Mouse (Mus musculus): ENCODE data around the gene Scgb1a1. TPM values are rescaled to one million over a fixed set of nuclear protein-coding genes. Genes with fewer than 3 reads are reported as not detected.
"Not testable (repeated sequence)": the region's sequence is repeated elsewhere in the genome, so short reads cannot be mapped to it uniquely, and the experiment has no call there.

Gene Scgb1a1
- not detected in 2 replicates for polyA plus RNA-seq (2015; fragmentation: Nextera tagmentation; extraction: Ambion mirVana)

DNA sequence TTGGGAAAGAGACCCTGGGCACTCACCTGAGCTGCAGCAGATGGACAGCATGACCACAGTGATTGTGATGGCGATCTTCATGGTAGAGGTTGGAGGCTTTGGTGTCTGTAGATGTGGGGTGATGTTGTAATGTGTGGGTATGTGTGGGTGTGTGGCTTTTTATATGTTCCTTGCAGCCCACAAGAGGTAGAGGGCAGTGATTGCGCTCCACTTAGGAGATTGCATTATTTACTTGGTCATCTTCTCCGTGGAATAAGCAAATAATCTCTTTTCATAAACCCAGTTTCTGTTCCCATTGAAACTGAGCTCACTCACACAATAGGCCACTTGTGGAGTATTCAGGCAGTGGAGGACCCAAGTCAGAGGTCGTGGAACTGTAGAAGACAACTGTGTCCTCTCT, at the start of gene Scgb1a1:
Gene Scgb1a1 (minus strand): TSS at position 138 of the 400 bp plus-strand sequence.
- Histone ChIP-seq H3K9ac (no peak within 1 kb of the TSS), H3K4me1 (replicated peaks) (peaks cover 3% of the 10 kb centered on the region), H3K9me3 (no peaks in the 10 kb centered on the region), H3K27me3 (replicated peaks) (no peaks in the 10 kb centered on the region), H3K4me3 (replicated peaks) (no peak within 1 kb of the TSS), H3K27ac (no peak within 1 kb of the TSS), H3K4me2 (replicated peaks) (no peak within 1 kb of the TSS), H3K36me3 (no peaks in the 10 kb centered on the region)
- ATAC-seq, result no peak
- 76% methylated on average over 4 of the region's 4 CpGs for WGBS

DNA sequence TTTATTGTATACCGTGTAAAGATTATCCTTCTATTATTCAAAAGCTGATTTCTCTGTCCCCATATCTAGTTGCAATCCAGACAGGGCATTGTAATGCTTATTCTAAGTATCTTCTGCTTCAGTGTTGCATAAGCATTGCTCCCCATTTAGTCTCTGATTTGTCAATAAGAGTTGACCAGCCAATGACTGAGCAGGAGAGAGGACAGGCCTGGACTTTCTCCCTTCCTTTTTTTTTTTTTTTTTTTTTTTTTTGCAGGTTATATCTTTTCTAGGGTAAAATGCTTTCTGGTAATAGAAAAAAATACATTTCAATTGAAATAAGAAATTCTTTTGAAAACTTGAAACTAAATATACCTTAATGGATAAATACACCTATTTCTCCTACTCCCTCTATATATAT, 49.4 kb upstream of the Scgb1a1 start:
- no peak overlapping the region for H3K4me3 ChIP-seq (replicated peaks)
- ATAC-seq, result no peak
- H3K36me3 ChIP-seq, result no peaks in the 10 kb centered on the region
- H3K4me2 ChIP-seq (replicated peaks), result no peak overlapping the region
- H3K27me3 ChIP-seq (replicated peaks), result no peaks in the 10 kb centered on the region
- H3K27ac ChIP-seq, result no peak overlapping the region
- 90% methylated on average over 1 of the region's 1 CpGs for WGBS
- 0 out of 2 replicates have a peak, but pooled peaks cover 4% of the 10 kb centered on the region for H3K4me1 ChIP-seq (replicated peaks)
- no peaks in the 10 kb centered on the region for H3K9me3 ChIP-seq
- H3K9ac ChIP-seq, result no peak overlapping the region

DNA sequence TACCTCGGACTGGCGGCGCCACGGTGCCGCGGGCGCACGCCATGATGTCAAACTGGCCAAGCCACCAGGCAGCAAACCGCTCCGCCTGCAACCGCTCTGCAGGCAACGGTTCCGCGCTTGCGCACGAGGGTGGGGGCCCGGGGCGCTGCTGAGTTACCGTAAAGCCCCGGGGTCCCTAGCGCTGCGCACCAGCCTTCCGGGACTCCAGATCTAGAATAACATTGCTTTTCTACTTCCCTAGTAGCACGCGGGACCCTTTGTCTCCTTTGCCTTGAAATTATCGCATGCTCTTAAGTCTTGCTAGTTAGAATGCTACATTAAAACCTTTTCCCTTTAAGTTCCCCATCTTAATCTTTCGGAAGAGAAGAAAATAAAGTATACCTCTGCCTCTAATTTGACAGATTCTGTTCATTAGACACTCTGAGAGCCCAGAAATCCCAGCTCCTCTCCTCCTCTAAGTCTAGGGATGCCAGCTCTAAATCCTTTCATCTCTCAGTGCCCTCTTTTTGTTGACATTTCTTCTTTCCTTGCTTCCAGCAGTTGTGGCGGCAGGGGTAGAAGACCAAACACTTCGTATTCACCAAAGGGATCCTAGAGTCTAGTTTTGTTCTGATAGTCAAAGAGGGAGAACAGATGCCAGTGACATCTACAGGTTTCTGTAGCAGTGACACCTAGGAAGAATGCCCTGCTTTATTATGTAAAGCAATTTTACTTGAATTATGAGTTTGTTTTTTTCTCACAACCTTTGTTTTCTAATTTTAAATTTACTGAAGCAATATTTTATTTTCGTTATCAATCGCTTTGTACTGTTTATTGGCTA, 48.0 kb upstream of the Scgb1a1 start, which contains the start of gene Asrgl1:
Gene Asrgl1 (minus strand): TSS at position 125 of the 820 bp plus-strand sequence.
- Histone ChIP-seq H3K36me3 (no peaks in the 10 kb centered on the region), H3K9ac (peak within 1 kb of the TSS; percentile 67), H3K27ac (0 out of 2 replicates have a peak within 1 kb of the TSS, but pooled peaks have one; percentile 27), H3K4me1 (replicated peaks) (0 out of 2 replicates have a peak, but pooled peaks cover 4% of the 10 kb centered on the region), H3K27me3 (replicated peaks) (no peaks in the 10 kb centered on the region), H3K4me3 (replicated peaks) (peak within 1 kb of the TSS; percentile 67), H3K9me3 (no peaks in the 10 kb centered on the region), H3K4me2 (replicated peaks) (peak within 1 kb of the TSS; percentile 96)
- WGBS, result 11% methylated on average over 31 of the region's 31 CpGs
- peak; percentile 97 for ATAC-seq

DNA sequence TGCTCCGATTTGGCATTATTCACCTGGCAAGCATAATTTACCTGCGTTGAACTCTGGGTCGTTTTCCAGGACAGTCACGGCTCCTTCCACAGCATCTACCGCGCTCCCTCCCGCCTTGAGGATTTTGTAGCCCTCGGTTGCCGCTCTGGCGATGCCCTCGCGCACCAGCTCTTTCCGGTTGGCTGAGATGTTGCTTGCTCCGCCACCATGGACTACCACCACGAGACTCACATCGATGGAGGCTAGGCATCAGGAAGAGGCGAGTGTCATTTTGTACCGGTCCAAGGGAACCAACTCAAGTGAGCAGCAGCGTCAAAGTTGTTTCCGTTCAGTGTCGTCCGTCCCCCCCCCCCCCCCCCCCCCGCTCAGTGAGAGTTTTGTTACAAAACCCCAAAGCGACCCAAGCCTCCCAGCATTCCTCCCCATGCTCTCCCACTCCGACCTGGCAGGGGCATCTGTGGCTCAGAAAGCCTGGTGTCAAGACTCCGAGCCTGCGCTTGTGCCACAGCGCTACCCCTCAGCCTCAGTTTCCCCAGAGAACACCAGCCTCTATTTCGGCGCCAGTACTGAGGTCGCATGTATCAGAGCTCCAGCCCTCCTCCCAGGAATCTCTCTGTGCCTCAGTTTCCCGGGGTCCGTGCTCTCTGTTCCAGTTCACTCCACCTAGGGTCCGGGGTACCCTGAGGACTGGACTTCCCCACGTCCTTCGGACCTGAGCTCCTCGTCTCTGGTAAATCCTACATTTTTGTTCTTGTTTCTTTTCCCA, 47.2 kb upstream of the Scgb1a1 start:
- peak overlapping the region; percentile 96 for H3K4me2 ChIP-seq (replicated peaks)
- no peaks in the 10 kb centered on the region for H3K27me3 ChIP-seq (replicated peaks)
- 0 out of 2 replicates have a peak, but pooled peaks cover 4% of the 10 kb centered on the region for H3K4me1 ChIP-seq (replicated peaks)
- WGBS, result 1% methylated on average over 34 of the region's 37 CpGs
- no peaks in the 10 kb centered on the region for H3K36me3 ChIP-seq
- H3K27ac ChIP-seq, result 0 out of 2 replicates have a peak overlapping the region, but pooled peaks have one; percentile 27
- peak overlapping the region; percentile 67 for H3K4me3 ChIP-seq (replicated peaks)
- peak; percentile 81 for ATAC-seq
- H3K9ac ChIP-seq, result peak overlapping the region; percentile 67
- H3K9me3 ChIP-seq, result no peaks in the 10 kb centered on the region

DNA sequence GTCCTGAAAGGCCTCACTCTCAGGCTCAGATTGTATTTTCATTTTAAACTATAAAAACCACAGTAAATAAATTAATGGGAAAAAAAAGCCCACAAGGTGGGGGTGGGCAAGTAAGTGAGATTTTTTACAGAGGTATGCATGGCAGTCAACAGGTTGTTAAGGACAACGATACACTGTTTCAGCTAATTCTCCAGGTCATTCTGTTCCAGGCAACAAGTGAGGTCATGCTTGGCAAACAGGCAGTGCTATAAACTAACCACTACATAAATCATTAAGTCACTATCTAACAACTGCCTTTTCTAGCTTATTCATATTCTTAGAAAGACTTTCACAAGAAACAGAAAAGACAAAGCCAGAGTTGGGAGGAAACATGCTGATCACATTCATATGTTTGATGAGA, 42.2 kb upstream of the Scgb1a1 start:
- H3K4me2 ChIP-seq (replicated peaks), result no peak overlapping the region
- no peaks in the 10 kb centered on the region for H3K27me3 ChIP-seq (replicated peaks)
- H3K27ac ChIP-seq, result no peak overlapping the region
- H3K9ac ChIP-seq, result no peak overlapping the region
- 35% methylated on average over 1 of the region's 1 CpGs for WGBS
- H3K4me3 ChIP-seq (replicated peaks), result no peak overlapping the region
- H3K9me3 ChIP-seq, result no peaks in the 10 kb centered on the region
- H3K36me3 ChIP-seq, result no peaks in the 10 kb centered on the region
- H3K4me1 ChIP-seq (replicated peaks), result 0 out of 2 replicates have a peak, but pooled peaks cover 4% of the 10 kb centered on the region
- ATAC-seq, result no peak

DNA sequence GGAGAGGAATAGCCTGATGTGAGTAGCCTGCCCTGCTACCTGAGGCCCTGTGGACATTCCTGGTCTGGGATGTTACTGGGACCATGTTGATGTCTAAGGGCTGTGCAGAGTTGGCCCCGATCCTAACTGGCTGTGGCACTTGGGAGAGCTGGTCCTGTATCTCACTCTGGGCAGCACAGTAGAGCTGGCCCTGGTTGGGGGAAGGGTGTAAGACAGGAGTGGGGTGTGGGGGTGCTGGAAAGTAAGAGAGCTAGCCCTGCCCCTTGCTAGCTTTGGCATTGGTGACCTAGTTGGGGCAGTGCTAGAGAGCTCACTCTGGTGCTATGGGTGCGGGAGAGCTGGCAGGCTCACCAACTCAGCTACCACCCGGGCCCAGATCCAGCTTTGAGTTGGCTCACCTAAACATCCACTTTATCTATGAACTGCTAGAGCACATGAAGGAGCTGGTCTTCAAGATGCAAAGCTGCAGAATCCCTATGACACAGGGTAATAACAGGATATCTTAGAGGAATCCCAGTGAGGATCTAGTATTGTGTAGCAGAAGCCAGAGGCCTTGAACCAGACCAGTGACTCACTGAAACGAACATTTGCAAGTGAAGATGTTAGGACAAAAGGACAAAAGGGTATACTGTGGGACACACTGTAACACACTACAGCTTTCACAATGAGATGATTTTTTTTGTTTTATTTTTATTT, 40.9 kb upstream of the Scgb1a1 start:
- Histone ChIP-seq H3K36me3 (no peaks in the 10 kb centered on the region), H3K27me3 (replicated peaks) (no peaks in the 10 kb centered on the region), H3K9me3 (no peaks in the 10 kb centered on the region), H3K4me2 (replicated peaks) (no peak overlapping the region), H3K9ac (no peak overlapping the region), H3K4me1 (replicated peaks) (no peaks in the 10 kb centered on the region), H3K4me3 (replicated peaks) (no peak overlapping the region), H3K27ac (no peak overlapping the region)
- no peak for ATAC-seq
- WGBS, result 89% methylated on average over 4 of the region's 4 CpGs

DNA sequence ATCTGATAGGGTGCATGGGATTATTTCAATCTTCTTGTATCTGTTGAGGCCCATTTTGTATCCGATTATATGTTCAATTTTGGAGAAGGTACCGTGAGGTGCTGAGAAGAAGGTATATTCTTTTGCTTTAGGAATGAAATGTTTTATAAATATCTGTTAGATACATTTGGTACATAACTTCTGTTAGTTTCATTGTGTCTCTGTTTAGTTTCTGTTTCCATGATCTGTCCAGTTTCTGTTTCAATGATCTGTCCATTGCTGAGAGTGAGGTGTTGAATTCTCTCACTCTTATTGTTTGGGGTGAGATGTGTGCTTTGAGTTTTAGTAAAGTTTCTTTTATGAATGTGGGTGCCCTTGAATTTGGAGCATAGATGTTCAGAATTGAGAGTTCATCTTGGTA, 36.2 kb upstream of the Scgb1a1 start:
- not testable (repeated sequence) for H3K9me3 ChIP-seq; H3K4me2 ChIP-seq (replicated peaks); H3K27me3 ChIP-seq (replicated peaks); H3K36me3 ChIP-seq; H3K4me1 ChIP-seq (replicated peaks); ATAC-seq; H3K9ac ChIP-seq; H3K4me3 ChIP-seq (replicated peaks); H3K27ac ChIP-seq
- 94% methylated on average over 2 of the region's 2 CpGs for WGBS

DNA sequence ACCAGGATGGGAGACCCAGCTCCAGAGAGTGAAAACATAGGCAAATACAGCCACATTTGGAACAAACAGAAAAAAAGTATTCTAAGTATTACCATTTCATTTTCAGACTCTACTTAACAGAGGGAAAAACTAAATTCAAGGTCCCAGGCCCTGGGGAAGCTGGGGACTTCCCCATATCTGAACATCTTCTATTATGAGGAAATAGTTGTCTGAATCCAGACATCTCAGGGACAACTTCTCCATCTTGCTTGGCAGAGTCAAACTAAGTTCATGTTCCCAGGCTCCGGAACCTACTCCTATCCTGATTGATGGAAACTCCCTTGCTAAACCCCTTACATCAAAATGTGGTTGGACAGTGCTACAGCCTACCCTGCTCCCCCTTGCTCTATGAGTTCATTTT, 34.6 kb upstream of the Scgb1a1 start:
- no peak overlapping the region for H3K4me2 ChIP-seq (replicated peaks)
- H3K9ac ChIP-seq, result no peak overlapping the region
- H3K27ac ChIP-seq, result no peak overlapping the region
- H3K9me3 ChIP-seq, result no peaks in the 10 kb centered on the region
- ATAC-seq, result no peak
- WGBS, result 95% methylated on average over 1 of the region's 1 CpGs
- H3K4me1 ChIP-seq (replicated peaks), result no peaks in the 10 kb centered on the region
- H3K36me3 ChIP-seq, result no peaks in the 10 kb centered on the region
- H3K27me3 ChIP-seq (replicated peaks), result no peaks in the 10 kb centered on the region
- no peak overlapping the region for H3K4me3 ChIP-seq (replicated peaks)

DNA sequence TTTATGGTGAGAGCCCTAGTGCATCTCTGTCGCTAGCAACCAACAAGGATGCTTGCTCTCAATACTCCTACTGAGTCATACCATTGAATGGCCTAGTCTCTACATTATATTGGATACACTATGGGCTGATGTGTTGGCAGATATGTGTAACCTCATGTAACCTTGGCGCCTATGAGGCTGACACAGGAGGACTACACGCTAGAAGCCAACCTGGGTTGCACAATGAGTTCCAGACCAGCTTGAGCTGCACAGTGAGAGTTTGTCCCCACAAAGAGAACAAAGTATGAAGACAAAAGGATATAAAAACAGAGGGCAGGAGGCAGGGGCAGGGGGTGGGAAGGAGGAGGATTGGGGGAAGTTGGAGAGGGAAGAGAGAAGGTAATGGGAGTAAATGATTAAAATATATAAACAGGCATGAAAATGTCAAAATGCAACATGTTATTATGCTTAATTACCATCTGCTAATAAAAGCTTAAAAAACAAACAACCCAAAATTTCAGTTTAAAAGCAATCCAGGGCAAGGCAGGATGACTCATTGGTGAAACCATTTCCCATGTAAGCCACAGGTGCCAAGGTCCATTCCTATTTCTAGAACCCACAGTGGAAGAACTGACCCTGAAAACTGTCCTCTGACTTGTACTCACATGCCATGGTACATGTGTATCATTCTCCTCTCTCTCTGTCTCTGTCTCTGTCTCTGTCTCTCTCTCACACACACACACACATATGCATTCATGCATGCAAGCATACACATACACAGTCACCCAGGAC, 32.1 kb upstream of the Scgb1a1 start:
- H3K4me2 ChIP-seq (replicated peaks), result no peak overlapping the region
- no peak overlapping the region for H3K4me3 ChIP-seq (replicated peaks)
- whole genome bisulfite sequencing, result 84% methylated on average over 3 of the region's 3 CpGs
- no peaks in the 10 kb centered on the region for H3K27me3 ChIP-seq (replicated peaks)
- no peaks in the 10 kb centered on the region for H3K9me3 ChIP-seq
- H3K27ac ChIP-seq, result no peak overlapping the region
- H3K9ac ChIP-seq, result no peak overlapping the region
- H3K4me1 ChIP-seq (replicated peaks), result no peaks in the 10 kb centered on the region
- H3K36me3 ChIP-seq, result no peaks in the 10 kb centered on the region
- ATAC-seq, result no peak

DNA sequence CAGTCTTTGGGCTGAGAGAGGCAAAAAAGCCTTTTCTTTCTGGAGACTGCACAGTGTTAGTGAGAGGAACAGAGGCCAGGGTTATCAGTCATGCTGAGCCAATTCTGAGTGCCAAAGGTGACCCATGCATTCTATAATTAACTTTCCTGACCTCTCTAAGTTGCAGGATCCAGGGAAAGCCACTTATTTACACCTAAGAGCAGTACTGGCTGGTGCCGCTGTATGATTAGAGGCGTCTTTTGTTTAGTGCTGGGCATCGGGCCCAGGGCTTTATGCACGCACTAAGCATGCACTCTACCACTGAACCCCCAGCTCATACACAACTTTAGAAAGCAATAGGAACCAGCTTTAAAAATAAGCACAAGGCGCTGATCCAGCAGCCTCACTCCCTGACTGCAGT, 29.5 kb upstream of the Scgb1a1 start:
- H3K36me3 ChIP-seq, result no peaks in the 10 kb centered on the region
- H3K9me3 ChIP-seq, result no peaks in the 10 kb centered on the region
- H3K4me1 ChIP-seq (replicated peaks), result no peaks in the 10 kb centered on the region
- H3K9ac ChIP-seq, result no peak overlapping the region
- H3K4me2 ChIP-seq (replicated peaks), result no peak overlapping the region
- 81% methylated on average over 5 of the region's 5 CpGs for WGBS
- no peaks in the 10 kb centered on the region for H3K27me3 ChIP-seq (replicated peaks)
- H3K4me3 ChIP-seq (replicated peaks), result no peak overlapping the region
- no peak overlapping the region for H3K27ac ChIP-seq
- ATAC-seq, result no peak

DNA sequence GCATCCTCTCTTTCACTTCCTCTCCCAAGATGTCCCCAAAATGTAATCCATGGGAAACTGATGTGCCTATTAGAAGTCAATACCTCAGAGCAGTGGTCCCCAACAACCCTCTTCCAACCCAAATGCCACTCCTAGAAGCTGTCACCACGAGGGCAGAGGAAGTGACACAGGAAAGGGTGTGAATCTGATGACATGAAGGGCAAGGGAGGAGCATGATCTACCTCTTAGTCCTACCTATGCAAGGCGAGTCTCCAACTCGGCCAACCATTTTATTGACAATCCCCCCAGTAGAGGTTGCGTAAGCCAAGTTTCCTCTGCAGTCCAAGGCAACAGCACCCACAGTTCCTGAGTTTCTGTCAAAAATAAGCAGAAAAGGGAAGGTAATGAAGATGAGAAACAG, 28.5 kb upstream of the Scgb1a1 start:
- no peak for ATAC-seq
- Histone ChIP-seq H3K9ac (no peak overlapping the region), H3K27ac (no peak overlapping the region), H3K4me2 (replicated peaks) (no peak overlapping the region), H3K4me1 (replicated peaks) (no peaks in the 10 kb centered on the region), H3K27me3 (replicated peaks) (no peaks in the 10 kb centered on the region), H3K36me3 (no peaks in the 10 kb centered on the region), H3K9me3 (no peaks in the 10 kb centered on the region), H3K4me3 (replicated peaks) (no peak overlapping the region)
- WGBS, result 77% methylated on average over 4 of the region's 4 CpGs

Data from intestine, embryonic 15.5 days (tissue).